Mouse (Mus musculus) brain, embryonic 18.5 days (tissue): ENCODE data around the gene Dusp5.

Experiments used
- DNase-seq: peaks from one replicate; pipeline ENCODE4 v3.0.0-alpha.2; 2012; ENCODE audit warnings: low read depth, low spot score

Gene Dusp5

DNA sequence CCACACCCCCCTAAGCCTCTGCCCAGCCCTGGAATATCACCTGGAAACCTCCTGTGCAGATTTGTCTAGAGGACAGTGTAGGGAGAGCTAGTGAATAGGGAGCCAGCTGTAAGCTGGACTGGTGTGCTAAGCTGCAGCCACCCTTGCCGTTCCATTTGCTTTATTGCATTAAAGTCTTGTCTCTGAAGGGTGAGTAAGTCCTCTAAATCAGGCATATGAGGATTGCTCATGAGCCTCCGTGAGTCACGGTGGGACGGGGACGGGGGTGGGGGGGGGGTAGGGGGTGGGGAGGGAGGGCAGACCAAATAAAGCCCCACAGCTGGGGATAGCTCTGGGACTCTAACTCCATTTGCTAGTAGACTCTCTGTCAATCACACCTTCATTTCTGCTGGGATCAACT is 14.7 kb downstream of the Dusp5 start:
- no peak for DNase-seq

DNA sequence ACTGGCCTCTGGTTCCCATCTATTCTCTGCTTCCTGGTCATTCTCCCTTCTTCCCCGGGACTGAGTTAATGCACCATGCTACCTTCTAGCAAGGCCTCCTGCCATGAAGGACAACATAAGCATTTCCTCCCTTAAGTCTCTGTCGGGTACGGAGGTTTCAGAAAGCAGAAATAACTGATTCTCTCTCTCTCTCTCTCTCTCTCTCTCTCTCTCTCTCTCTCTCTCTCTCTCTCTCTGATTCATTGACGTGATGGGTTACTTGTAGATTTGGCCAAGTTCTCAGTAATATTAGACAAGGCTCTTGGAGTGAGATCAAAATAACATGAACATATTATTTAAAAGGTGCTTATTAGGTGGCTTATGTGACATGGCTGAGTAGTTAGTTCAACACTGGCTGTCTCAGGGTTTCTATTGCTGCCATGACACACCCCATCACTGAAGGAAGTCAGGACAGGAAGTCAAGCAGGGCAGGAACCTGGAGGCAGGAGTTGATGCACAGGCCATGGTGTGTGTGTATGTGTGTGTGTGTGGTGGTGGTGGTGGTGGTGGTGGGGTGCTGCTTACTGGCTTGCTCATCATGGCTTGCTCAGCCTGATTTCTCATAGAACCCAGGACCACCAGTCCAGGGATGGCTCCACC is 16.1 kb downstream of the Dusp5 start:
- DNase-seq = no peak

DNA sequence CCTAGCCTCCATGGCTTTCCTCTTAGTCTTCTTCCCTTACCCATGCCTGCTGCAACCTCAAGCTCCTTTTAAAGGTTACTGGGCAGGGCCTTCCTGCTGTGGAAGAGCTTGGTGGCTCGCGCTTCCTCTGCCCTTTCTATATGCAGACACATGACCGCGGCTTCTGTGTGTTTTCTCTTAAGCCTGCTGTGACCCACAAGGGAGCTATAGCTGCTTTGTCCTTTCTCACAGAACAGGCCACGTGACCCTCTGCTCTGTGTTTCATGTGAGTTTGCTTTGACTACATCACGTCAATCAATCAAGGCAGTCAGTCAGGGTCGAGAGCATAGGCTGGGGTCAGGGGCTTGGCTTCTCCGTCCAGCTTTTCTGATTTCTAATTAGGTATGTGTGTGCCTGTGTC is 18.7 kb downstream of the Dusp5 start:
- no peak for DNase-seq

DNA sequence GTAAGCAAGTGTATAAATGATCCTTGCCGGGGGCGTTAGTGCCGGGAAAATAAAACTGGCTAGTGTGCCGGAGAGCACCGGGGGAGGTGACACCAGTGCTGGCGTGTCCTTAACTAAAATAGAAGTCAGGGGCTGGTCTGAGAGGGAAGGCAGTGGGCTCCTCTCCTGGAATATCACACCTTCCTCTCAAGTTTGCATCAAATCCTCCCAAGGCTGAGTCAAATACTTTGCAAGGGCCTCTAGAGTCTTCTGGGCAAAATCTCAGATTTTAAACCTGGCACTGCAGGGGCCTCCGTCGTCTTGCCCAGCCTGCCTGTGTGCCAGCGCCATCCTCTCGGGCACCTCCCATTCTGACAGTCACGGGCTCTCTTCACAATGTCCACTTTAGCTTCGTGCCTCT is 22.1 kb downstream of the Dusp5 start:
- DNase-seq = no peak

DNA sequence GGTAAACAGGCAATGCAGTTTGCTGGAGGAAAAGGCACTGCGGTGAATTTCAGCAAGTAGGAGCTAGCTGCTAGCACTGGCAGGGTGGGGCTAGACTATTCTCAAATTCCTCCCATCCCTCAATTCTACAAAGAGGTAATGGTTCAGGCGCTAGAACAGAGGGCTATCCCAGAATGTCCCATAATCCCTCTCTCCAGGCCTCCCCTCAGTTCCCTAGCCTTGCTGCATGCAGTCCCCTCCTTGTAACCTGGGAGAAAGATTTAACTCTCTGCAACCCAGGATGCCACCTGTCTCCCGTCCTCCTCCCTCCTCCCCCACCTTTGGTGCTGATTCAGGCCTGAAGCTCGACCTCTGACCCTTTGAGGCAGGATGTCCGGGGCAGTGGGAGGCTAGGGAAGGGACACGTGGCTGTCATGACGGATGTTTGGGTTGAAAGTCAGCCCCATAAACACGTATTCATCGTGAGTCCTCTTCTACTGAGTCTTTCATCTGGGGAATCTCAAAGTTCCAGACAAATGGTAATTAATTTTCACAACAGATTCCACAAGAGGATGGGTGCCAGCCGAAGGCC is 23.4 kb downstream of the Dusp5 start:
- DNase-seq = no peak

DNA sequence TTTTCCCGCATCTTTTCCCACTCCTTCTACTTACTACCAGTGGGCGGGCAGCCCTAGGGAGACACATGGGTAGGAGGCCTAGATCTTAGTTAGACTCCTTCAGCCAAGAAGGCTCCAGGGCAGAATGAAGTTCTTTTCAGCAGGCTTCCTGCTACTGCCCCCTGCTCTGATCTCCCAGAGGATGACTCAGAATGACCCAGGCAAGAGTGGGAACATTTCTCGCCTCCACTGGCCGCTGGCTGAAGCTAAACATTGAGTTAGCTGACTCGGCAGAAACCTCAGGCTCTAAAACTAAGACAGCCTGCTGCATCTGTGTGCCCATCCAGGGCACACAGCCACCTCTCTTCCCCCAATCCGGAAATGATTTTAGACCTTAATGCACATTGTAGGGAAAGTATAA is 23.9 kb downstream of the Dusp5 start:
- no peak for DNase-seq

DNA sequence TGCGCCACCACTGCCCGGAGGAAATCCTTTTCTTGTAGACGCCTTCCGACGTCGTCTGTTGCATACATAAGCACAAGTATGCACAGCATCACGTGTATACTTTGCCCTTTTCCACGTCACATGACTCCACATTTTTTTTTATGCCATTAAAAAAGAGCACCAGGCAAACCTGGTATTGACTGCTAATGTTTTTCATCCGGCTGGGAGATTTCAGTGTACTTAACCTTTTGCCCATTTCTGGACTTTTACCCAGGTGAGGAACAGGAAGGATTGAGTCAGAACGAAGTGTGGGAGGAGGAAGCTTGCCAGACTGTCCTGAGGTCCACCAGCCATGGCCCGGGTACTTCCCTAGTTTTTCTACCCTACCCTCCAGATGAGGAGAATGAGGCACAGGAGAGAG is 25.5 kb downstream of the Dusp5 start:
- DNase-seq = no peak

DNA sequence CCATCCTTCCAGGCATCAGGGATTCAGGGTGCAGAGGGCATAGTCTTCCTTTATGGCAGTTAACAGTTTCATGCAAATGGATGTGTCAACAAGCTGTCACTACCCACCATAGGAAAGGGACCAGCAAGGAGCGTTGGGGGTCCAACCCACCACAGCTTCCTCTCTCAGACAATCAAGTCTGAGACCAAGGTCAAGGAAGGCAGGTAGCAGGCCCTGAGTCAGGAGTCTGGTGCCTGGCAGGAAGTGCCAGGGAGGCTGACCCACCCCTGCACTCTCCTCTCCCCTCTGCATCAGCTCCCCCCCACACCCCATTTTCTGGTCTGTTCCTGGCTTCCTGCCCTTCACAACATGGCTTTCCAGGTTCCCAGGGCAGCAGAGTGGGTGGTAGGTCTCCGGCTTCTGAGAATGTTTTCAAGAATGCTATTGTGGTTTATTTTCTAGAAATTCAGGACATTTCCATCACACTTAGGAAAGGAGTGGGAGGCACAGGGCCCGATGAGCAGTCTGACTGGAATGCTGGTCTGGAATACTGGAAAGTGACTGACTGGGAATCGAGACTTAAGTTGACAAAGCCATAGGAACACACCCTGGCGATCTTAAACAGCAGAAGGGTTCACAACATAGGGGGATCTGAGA is 26.2 kb downstream of the Dusp5 start:
- DNase-seq = no peak

DNA sequence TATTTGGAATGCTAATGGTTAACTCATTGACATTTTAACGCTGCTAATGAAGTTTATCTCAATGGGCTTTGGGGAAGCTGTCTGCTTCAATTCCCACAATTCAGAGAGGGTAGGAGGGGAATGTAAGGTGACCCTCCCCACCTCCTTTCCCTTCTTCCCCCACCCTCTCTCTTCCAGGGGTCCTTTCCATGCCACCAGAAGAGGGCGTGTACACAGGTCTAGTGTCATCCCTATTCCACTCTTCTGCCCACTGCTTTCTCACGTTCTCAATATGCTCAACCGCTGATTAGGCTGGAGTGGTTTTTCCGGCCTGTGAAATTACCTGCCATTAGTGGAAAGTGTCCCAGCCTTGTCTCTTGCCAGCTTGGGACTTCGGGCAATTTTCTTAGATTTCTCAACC is 27.9 kb downstream of the Dusp5 start:
- no peak for DNase-seq

DNA sequence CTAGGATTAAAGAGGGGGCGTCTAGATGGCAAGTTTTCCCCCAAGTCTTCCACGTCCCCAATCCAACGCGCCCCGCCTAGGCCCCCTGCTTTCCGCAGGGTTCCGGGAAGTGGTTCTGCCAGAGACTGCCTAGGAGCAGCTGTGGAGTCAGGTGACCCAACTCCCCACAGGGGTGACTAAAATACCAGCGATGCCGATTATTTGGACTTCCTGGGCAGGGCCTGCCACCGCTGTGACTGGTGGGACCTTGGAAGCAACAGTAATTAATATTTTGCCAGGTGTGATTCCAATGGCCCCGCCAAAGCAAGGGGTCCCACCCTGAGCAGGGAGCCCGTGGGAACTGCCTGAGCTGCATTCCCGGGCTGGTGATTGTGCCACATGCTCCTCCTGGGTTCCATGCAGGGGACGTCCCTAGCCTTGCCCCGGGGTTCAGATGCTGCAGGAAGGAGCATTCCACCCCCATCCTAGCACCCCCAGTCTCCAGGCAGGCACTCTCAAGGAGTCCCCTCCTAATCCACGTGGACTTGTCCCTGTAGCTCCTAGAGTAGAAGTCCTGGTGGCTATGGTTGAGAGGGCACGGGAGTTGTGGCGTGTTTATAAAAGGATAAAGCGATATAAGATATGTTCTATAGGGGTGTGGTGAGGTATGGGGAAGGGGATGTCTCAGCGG is 28.5 kb downstream of the Dusp5 start:
- no peak for DNase-seq

DNA sequence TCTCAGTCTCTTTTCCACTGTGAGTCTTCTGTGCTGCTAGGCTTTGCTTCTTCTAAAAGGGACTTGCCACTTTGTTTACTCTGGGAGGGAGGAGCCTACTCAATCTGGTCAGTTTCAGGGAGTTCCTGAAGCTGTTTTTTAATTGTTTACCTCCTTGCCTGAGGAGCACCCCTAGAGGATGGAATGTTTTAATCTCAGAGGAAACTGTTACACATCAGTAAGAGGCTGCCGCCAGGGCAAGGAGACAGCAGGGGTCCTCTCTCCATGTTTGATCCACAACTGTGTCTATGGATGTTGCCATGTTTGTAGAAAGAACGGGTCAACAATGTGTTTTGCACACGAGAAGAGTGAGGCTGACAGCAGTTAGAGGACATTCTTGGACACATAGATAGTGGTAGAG is 31.5 kb downstream of the Dusp5 start:
- DNase-seq = no peak

DNA sequence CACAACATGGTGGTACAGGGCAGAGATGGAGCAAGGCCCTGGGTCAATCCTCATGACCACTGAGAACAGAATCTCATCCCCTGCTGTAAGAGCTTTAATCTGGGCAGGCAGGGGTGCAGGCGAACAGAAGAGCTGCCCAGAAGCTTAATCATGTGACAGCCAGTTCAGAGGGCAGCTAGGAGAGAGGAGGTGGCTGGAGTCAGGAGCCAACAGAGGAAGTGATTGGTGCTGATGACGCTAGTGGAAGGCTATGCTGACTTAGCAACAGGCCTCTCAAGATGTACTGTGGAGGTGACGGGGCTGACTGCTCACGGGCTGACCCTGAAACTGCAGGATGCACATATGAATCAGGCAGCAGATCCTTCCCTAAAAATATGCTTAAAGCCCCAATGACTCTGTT is 35.3 kb downstream of the Dusp5 start:
- DNase-seq = no peak

DNA sequence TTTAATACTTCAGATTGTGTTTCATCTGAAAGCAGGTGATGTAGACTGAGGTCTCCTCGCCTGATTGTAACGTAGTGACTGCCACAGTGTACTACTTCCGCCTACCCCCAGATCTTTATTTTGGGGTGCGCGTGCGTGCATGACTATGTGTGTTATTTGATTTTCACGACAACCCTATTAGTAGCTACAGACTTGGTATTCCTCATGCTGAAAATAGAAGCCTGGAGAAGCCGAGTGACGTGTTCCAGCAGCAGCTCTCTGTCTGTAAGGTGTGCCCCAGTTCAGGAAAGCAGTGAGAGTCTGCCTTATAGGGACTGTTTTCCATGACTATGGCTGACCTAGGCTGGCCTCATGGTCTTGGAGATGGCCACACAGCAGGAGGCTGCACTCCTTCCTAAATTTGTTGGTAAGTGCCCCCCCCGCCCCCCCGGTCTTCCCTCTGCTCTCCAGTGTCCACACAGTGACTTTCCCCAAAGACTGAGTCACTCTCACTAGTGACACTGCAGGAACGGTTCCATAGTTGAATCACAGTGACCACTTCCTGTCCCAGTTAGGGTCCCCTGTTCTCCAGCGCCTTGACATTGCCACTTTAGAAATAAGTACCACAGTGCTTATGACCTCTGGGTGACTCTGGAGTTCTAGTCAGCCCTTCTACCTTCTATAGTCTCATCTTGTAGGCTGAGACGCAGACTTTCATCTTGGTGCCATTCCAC is 36.8 kb downstream of the Dusp5 start:
- no peak for DNase-seq

DNA sequence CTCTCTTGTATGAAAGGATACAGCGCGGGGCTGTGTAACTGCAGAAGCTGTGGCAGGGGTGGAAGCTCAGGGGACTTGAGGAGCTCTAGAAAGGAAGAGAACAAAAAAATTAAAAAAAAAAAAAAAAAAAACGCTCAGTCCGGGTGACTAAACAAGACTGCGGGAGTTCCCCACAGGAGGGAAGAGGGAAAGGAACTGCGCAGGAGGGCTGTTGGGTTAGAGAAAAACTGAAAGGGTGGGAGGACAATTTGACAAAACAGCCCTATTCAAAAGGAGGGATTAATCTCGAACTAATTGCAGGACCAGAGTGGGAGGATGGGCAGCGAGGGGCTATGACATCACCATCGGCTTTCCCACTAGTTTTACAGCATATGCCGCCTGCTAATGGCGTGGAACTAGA is 39.0 kb downstream of the Dusp5 start:
- DNase-seq = no peak

DNA sequence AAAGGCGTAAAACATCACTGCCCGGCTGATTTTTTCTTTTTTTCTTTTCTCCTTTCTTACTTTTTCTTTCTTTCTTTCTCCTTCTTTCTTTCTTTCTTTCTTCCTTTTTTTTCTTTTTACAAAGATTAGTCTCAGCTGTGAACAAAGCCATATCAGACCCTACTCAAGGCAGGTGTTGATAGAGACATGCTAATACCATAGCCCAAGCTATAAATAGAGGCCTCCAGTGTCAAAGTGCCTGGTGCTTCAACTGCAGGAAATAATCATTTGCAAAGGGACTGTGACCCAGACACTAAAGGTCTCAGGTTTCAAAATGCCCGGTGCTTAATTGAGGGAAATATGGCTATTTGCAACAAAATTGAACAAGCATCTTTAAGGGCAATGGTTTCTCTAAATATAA is 39.6 kb downstream of the Dusp5 start:
- no peak for DNase-seq

DNA sequence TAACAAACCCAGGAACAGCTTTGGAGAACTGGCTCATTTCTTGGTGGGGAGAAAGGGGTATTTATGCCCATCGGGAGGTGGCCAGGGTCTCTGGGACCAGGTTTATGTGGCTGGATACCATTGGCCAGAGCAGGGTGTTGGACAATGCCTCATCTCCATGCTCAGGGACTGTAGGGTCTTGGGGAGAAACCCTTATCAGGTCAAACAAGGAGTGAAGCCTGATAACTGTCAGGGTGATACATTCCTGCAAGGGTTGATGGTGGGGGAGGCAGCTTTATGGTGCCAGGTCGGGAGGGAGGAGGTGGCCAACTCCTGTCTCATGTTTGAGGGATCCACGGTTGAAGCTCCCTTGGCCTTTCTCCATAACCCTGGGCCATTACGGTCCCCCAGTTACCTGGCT is 42.1 kb downstream of the Dusp5 start:
- DNase-seq = no peak

DNA sequence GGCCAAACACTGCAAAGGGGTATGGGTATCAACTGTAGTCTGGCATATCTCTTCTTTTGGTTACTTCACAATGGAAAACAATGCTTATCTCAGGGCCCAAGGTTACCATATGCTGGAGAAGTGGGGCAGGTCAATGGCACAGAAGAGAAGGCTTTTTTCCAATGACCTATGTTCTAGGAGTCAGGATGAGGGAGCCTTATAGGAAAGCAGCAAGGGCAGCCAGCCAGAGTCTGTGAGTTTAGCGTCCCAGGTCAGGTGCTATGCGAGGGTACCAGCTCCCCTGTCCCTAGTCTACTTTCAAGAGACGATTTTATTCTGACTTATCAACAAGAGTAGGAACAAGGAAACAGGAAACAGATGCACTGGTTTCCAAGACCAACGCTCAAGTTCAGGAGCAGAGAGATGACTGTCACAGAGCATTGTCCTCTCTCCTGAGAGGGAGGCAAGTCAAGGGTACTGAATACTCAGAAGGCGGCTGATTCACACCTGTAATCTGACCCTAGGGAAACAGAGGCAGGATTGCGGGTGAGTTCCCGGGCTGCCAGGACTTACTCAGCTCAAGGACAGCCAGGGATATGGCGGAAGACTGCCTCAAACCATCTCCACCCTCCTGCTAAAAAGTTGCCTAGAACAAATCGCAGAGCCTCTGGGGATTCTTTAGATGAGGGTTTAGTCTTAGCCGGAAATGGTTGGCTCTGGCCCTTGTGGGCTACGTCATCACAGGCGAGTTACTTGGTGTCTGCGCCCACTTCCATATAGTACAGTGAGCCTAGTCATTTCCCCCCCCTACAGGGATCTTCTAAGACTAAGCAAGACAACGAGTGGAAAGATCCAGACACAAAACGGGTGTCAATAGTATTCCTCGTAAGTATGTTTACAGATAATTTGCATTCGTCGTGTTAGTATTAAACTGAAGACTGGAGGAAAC is 42.9 kb downstream of the Dusp5 start:
- no peak for DNase-seq

DNA sequence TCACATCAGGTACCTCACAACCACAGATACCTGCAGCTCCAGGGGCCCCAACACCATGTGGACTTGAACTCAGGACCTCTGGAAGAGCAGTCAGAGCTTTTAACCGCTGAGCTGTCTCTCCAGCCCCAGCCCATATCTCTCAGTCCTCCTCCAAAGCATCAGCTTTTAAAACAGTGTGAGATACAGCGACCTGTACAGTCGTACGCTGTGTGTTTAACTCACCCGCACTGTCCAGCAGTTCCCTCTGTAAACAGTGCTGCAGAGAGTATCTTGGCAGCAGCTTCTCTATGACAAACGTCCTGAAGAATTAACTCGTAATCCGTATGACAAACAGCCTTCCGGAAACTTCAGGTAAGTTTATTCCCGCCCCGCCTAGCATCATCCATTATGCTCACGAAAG is 43.7 kb downstream of the Dusp5 start:
- DNase-seq = no peak

DNA sequence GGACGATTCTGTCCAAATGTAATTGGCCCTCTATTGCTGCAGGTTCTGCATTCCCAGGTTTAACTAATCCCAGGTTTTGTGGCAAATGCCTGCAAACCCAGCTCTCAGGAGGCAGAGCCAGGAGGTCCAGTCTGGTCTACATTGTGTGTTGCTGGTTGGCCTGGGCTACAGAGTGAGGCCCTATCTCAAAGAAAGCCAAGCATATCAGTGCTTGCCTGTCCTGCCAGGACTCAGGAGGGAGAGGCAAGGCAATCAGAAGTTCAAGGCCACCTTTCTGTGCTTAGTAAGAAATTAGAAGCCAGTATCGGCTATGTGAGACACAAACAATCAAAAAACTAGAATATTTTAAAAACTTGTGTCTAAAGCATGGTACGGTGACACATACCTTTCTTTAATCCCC is 44.2 kb downstream of the Dusp5 start:
- no peak for DNase-seq

DNA sequence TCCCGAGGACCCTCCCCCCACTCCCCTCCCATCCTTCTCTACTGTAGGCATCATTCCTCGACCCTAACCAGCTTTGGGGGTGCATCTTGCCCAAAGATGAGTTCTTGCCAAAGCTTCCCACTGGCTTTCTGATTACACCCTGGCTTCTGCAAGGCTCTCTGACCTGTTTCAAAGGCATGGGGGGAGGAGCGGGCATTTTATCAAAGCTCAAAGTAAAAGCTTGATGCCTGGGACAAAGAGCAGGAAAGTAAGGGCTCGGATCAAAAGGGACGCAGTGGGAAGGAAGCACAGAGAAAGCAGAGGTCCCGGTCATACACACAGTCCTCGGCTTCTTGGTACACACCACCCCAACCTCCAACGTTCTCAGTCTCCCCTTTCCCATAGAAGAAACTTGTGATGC is 45.2 kb downstream of the Dusp5 start:
- no peak for DNase-seq

DNA sequence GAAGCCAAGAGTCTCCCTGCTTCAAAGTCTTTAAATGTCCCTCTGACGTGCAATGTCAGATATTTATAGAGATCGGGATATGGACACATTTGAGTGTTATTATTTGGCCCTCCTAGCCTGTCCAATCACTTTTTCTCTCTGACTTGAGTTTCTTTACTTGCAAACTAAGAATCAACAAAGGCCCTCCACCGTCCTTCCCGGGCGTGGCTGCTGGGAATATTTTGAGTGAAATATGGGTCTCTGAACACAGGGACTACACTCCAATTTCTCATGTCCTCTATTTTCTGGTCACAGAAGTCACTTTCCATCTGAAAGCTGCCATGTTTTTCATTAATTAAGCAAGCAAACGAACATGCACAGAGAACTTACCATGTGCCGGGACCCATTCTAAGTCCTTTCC is 45.6 kb downstream of the Dusp5 start:
- DNase-seq = no peak
